Mouse (Mus musculus): Measurements from ENCODE around the gene Ppp2r1b.
"Not testable (repeated sequence)": the region's sequence is repeated elsewhere in the genome, so short reads cannot be mapped to it uniquely, and the experiment has no call there.

DNA sequence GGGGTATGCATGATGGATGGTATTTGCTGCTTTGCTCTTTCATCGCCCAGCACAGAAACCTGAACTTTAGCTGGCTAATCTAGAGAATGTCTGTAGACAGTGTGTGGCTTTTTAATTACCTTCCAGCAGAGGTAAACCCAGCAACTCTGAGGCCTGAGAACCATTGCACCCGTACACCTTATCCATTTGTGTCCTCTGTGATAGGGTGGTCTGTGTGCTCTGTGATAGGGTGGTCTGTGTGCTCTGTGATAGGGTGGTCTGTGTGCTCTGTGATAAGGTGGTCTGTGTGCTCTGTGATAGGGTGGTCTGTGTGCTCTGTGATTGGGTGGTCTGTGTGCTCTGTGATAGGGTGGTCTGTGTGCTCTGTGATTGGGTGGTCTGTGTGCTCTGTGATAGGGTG is 12.5 kb upstream of the Ppp2r1b start:
- not testable (repeated sequence) for TF ChIP-seq TAL1, GATA1 (IDR thresholded peaks at IDR 0.05; ENCODE audit: low read length)
